Mouse (Mus musculus) embryonic facial prominence, embryonic 12.5 days (tissue): ENCODE measurements at regions not wholly inside any gene's neighbourhood (a gene's known extent, or its start where the extent isn't known, plus 50 kb on each side); places are given as distances from the start of the nearest gene placed in this dataset.

Source experiments
- ATAC-seq: fragments of 200-750 bp; cut with Nextera tagmentation; 2 replicates; pipeline ENCODE4 v1.8.0; 2017; ENCODE audit not compliant: insufficient number of reproducible peaks, insufficient read depth, low FRiP score, low TSS enrichment
- H3K27ac ChIP-seq: fragments of 300-500 bp; sonication (generic); 2 replicates; pipeline ENCODE4 v1.5.1; 2016; ENCODE audit warnings: mild to moderate bottlenecking
- H3K27me3 ChIP-seq: fragments of 300-500 bp; sonication (generic); 2 replicates; pipeline ENCODE4 v1.6.1; 2016; ENCODE audit warnings: mild to moderate bottlenecking, moderate library complexity
- H3K36me3 ChIP-seq: fragments of 300-500 bp; sonication (generic); 2 replicates; pipeline ENCODE4 v1.6.1; 2016; ENCODE audit warnings: mild to moderate bottlenecking
- H3K4me1 ChIP-seq: fragments of 300-500 bp; sonication (generic); 2 replicates; pipeline ENCODE4 v1.6.1; 2016
- H3K4me2 ChIP-seq: fragments of 300-500 bp; sonication (generic); replicated peaks from 2 replicates; pipeline ENCODE4 v1.6.1; 2016; ENCODE audit warnings: mild to moderate bottlenecking, moderate library complexity
- H3K4me3 ChIP-seq: fragments of 300-500 bp; sonication (generic); 2 replicates; pipeline ENCODE4 v1.5.1; 2016; ENCODE audit warnings: mild to moderate bottlenecking
- H3K9ac ChIP-seq: fragments of 300-500 bp; sonication (generic); 2 replicates; pipeline ENCODE4 v1.6.1; 2016; ENCODE audit warnings: mild to moderate bottlenecking, moderate library complexity
- H3K9me3 ChIP-seq: fragments of 300-500 bp; sonication (generic); 2 replicates; pipeline ENCODE4 v1.6.1; 2016; ENCODE audit warnings: mild to moderate bottlenecking, moderate library complexity
- WGBS: fragments of 180-500 bp; shearing (Covaris S2); methylation state at CpG from one replicate; pipeline ENCODE4 v1.1.7; 2016; 5-methylcytosine and 5-hydroxymethylcytosine counted together

DNA sequence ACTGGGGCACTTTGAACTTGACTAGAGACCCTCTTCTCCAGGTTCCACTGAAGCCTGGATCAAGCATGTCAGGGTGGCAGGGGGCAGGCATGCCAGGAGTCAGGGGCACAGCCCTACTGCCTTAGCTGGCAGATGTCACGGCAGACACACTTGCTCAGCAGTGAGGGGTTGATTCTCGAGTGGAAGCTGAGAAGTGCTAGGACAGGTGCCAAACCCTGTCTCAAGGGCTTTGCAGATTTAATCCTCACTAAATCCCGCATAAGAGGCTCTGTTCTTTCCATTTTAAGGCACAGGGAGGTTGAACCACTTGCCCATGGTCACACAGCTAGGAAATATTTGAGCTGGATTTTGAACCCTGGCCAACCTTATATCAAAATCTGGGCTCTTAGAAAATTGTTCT, 223.5 kb upstream of the Mvb12b start:
- Histone ChIP-seq H3K4me2 (no peak overlapping the region), H3K36me3 (no peaks in the 10 kb centered on the region), H3K4me1 (peaks cover 13% of the 10 kb centered on the region), H3K4me3 (no peak overlapping the region), H3K9ac (no peak overlapping the region), H3K27me3 (no peaks in the 10 kb centered on the region), H3K9me3 (no peaks in the 10 kb centered on the region), H3K27ac (no peak overlapping the region)
- no peak for ATAC-seq
- 59% methylated on average over 3 of the region's 3 CpGs for WGBS

GRCm38 (mm10) chr2:34110582-34110981, 222.8 kb upstream of the Mvb12b start:
- Histone ChIP-seq H3K36me3 (no peaks in the 10 kb centered on the region), H3K9ac (no peak overlapping the region), H3K4me3 (no peak overlapping the region), H3K4me1 (peaks cover 18% of the 10 kb centered on the region), H3K4me2 (no peak overlapping the region), H3K27ac (no peak overlapping the region), H3K9me3 (no peaks in the 10 kb centered on the region), H3K27me3 (no peaks in the 10 kb centered on the region)
- no peak for ATAC-seq
- 85% methylated on average over 17 of the region's 17 CpGs for WGBS

DNA sequence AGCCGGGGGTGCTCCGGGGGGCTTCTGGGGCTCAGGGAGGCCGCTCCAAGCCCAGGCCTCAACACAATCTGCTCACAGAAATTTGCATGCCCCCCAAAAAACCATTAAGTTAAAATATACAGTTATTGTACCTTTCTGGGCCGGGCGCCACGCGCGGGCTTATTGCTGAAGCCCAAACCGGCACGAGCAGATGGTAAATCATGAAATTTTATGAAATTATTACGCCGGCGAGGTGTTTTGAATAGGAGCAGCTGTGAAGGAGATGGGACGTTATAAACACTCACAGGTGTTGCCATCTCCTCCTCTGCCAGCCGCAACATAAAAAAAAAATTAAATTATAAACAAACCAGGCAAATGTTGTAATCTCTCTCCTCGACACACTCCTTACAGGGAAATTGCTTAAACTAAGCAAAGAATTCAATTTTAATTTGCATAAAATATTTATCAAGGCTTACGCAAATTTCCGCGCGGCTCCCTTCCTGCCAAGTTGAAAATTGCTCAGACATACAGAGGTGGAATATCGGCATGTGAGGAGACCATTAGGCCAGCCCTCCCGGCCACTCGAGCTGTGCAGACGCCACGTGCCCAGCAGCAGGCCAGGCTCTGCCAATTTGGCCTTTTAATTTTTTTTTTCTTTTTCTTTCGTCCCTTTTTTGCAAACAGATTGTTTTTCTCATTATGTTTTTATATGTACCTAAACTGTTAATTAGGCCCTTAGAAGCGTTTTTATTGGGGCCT, 220.0 kb upstream of the Mvb12b start:
- Histone ChIP-seq H3K36me3 (no peaks in the 10 kb centered on the region), H3K9me3 (no peaks in the 10 kb centered on the region), H3K4me2 (no peak overlapping the region), H3K4me1 (peaks cover 18% of the 10 kb centered on the region), H3K27me3 (no peaks in the 10 kb centered on the region), H3K9ac (no peak overlapping the region), H3K4me3 (no peak overlapping the region), H3K27ac (no peak overlapping the region)
- WGBS: 59% methylated on average over 27 of the region's 27 CpGs
- no peak for ATAC-seq

GRCm38 (mm10) chr2:34106837-34107565, 219.3 kb upstream of the Mvb12b start:
- no peak overlapping the region for H3K9ac ChIP-seq
- 32% methylated on average over 15 of the region's 15 CpGs for WGBS
- H3K27me3 ChIP-seq: no peaks in the 10 kb centered on the region

DNA sequence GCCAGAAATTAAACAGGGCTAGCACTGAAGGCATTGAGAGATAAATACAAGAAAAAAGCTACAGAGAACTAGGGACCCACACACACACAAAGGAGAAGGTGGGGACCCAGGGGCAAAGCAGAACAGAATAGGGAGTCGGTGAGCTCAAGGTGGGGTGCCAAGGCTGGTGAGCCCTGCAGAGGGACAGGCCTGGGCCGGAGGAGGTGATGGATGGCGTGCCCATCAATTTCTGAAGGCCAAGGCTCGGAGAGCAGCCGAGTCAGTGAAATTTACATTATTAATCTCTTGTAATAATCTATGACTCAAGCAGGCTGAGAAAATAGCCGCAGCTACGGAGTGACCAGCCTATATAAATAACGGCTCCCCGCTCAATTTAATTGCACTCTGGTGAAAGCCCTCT, 218.5 kb upstream of the Mvb12b start:
- Histone ChIP-seq H3K27ac (no peak overlapping the region), H3K4me3 (no peak overlapping the region), H3K27me3 (no peaks in the 10 kb centered on the region), H3K9ac (no peak overlapping the region), H3K4me1 (peaks cover 18% of the 10 kb centered on the region), H3K4me2 (peak overlapping the region; percentile 7; the same call in 1 of the 2 replicates), H3K36me3 (no peaks in the 10 kb centered on the region), H3K9me3 (no peaks in the 10 kb centered on the region)
- ATAC-seq: no peak
- WGBS: 68% methylated on average over 9 of the region's 9 CpGs

More at GRCm38 (mm10) chr2:34106837-34107565, 219.3 kb upstream of the Mvb12b start:
- H3K36me3 ChIP-seq: no peaks in the 10 kb centered on the region
- no peak for ATAC-seq
- no peaks in the 10 kb centered on the region for H3K9me3 ChIP-seq
- no peak overlapping the region for H3K4me3 ChIP-seq
- H3K27ac ChIP-seq: no peak overlapping the region
- peaks cover 18% of the 10 kb centered on the region for H3K4me1 ChIP-seq
- peak overlapping the region; percentile 7; the same call in 1 of the 2 replicates for H3K4me2 ChIP-seq

DNA sequence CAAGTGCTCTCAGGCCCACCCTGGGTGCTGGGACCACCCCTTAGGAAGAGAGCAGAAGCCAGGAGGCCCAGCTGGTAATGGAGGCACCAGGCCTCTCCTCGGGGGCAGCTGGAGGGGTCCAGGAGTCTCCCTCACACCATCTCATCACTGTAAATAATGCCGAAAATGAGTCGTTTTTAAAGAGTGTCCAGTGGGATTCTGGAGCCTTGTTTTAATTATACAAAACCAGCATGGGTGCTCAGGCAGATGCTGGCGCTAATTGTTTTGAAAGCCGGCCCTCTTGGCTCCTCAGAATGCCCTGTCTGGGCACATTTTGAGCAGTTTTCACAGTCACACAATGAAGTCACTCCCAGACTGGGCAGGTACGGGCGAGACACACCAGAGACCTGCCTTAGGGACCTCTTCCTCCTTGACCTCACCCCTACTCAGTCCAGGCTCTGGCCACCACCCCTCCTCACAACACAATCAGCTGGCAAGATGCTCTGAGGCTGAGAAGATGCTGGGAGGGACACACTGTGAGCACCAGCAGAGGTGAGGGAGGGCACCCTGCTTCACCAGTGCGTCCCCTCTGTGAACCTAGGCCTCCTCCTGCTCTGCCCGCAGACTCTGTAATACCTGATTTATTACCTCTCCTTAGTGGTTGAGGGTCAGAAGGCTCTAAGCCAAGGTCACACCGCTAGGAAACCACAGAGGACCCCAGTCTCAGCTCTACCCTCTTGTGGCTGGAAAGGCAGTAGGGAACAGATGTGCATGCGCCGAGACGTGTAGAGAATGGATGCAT, 217.7 kb upstream of the Mvb12b start:
- H3K4me1 ChIP-seq: peaks cover 18% of the 10 kb centered on the region
- no peaks in the 10 kb centered on the region for H3K27me3 ChIP-seq
- no peak overlapping the region for H3K9ac ChIP-seq
- no peak for ATAC-seq
- 59% methylated on average over 13 of the region's 13 CpGs for WGBS
- H3K4me3 ChIP-seq: no peak overlapping the region
- H3K36me3 ChIP-seq: no peaks in the 10 kb centered on the region
- no peaks in the 10 kb centered on the region for H3K9me3 ChIP-seq
- no peak overlapping the region for H3K27ac ChIP-seq
- H3K4me2 ChIP-seq: no peak overlapping the region

DNA sequence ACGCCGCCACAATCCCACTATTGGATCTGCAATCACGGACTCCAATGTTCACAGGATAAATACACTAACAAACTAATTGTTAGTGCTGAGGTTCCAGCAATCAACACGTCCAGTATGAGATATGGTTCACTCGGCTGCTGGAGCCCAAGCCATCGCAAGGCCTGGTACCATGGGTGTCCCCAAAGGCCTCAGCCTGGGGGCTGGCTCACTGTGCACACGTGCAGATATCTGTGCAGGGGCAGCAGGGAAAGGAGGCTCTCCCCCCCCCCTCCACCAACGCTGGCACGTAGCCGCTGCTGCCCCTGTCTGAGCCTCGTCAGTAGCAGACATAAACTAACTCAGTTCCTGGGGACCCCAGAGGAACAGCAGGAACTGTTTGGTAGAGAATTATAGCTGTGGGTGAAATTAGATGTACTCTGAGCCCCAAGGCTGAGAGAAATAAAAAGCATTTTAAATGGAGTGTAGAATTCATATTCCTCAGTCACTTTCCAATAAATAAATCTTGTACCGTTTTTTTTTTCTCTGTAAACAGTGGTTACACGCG, 210.3 kb upstream of the Mvb12b start:
- 61% methylated on average over 14 of the region's 14 CpGs for WGBS
- Histone ChIP-seq H3K4me3 (no peak overlapping the region), H3K27me3 (no peaks in the 10 kb centered on the region), H3K27ac (no peak overlapping the region), H3K9me3 (no peaks in the 10 kb centered on the region), H3K9ac (no peak overlapping the region), H3K4me1 (no peaks in the 10 kb centered on the region), H3K4me2 (no peak overlapping the region), H3K36me3 (no peaks in the 10 kb centered on the region)
- no peak for ATAC-seq

DNA sequence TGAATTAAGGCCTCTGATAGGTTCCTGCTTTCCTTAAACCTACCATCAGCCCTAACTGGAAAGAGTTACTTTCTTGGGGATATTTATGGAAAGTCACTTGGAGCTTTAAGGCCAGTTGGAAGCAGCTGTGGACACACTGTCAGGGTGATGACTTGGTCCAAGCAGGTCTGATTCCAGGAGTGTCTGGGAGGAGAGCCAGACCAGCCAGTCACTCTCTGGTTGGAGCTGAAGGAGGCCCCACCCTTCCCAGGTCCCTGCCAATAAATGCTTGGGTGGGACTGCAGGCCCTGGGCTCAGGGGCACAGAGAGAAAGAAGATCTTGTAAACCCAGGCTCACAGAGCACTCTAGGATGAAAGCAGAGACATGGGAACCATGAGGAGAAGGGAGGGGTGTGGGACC, 208.8 kb upstream of the Mvb12b start:
- no peak overlapping the region for H3K4me2 ChIP-seq
- ATAC-seq: no peak
- no peaks in the 10 kb centered on the region for H3K4me1 ChIP-seq

DNA sequence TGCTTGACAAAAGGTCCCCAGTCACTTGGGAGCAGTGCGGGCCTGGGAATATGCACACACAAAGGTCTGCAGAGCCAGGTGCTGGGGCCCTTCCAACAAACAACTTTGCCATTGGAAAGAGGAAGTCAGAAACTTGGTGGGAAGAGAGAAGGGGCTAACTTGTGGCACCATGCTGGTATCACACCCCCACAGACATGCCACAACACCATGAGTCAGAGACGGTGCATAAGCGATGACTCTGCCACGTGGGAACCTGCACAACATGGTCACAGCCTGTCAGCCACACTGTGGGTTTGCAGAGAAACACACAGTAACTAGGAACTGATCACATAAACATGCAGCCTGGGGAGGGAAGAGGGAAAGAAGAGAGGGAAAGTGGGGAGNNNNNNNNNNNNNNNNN, 201.1 kb upstream of the Mvb12b start:
- 76% methylated on average over 4 of the region's 4 CpGs for WGBS
- Histone ChIP-seq H3K4me1 (no peaks in the 10 kb centered on the region), H3K4me3 (no peak overlapping the region), H3K27me3 (no peaks in the 10 kb centered on the region), H3K4me2 (no peak overlapping the region), H3K9me3 (no peaks in the 10 kb centered on the region), H3K9ac (no peak overlapping the region), H3K36me3 (no peaks in the 10 kb centered on the region), H3K27ac (no peak overlapping the region)
- ATAC-seq: no peak

More for the DNA sequence above, 208.8 kb upstream of the Mvb12b start:
- H3K27ac ChIP-seq: no peak overlapping the region
- no peaks in the 10 kb centered on the region for H3K36me3 ChIP-seq
- H3K4me3 ChIP-seq: no peak overlapping the region
- H3K9me3 ChIP-seq: no peaks in the 10 kb centered on the region
- H3K9ac ChIP-seq: no peak overlapping the region
- H3K27me3 ChIP-seq: no peaks in the 10 kb centered on the region

GRCm38 (mm10) chr2:34086130-34086529, 198.4 kb upstream of the Mvb12b start:
- Histone ChIP-seq H3K27ac (no peak overlapping the region), H3K36me3 (no peaks in the 10 kb centered on the region), H3K9ac (no peak overlapping the region), H3K27me3 (no peaks in the 10 kb centered on the region), H3K4me1 (no peaks in the 10 kb centered on the region), H3K4me3 (no peak overlapping the region), H3K9me3 (no peaks in the 10 kb centered on the region), H3K4me2 (no peak overlapping the region)
- ATAC-seq: no peak
- 80% methylated on average over 3 of the region's 3 CpGs for WGBS

- H3K4me1 ChIP-seq: no peaks in the 10 kb centered on the region
- no peaks in the 10 kb centered on the region for H3K9me3 ChIP-seq
- 67% methylated on average over 1 of the region's 1 CpGs for WGBS
- H3K27ac ChIP-seq: no peak overlapping the region
- no peaks in the 10 kb centered on the region for H3K27me3 ChIP-seq
- H3K36me3 ChIP-seq: no peaks in the 10 kb centered on the region
- H3K4me2 ChIP-seq: no peak overlapping the region
- no peak for ATAC-seq
- no peak overlapping the region for H3K9ac ChIP-seq
- no peak overlapping the region for H3K4me3 ChIP-seq
Measured at GRCm38 (mm10) chr2:34084513-34084912, 196.8 kb upstream of the Mvb12b start.
